ENCODE assay signal across 8 mouse cellular contexts in the genomic region with DNA sequence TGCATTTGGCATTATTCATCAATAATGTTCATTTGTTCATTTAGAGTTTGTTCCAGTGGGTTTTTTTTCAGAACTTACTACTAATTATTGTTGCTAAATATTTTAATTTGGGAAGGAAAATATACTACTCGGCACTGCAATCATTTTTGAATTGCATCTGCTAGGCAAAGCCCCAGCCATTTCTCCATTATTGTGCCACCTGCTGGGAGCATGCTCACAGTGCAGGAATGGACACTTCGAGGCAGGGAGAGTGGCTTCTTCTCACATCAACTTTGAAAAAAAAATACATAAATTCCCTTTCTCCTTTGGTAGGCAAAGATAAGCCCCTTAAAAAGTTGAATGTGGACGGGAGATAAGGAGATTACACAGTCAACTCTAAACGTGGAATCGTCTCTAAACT.
A peak's percentile ranks its signal among the peaks of the same experiment; 100 is the strongest.
DNase-seq lines count a peak whose midpoint lies in the region; ATAC-seq and TF ChIP-seq lines count a peak whose summit lies in the region.

No protein-coding gene starts in this region.

- 39% methylated on average over 5 of the region's 5 CpGs for WGBS in heart, postnatal 0 days
- WGBS in forebrain, embryonic 12.5 days = 70% methylated on average over 5 of the region's 5 CpGs

- H3K4me1 ChIP-seq in heart, postnatal 0 days (ENCODE audit: control insufficient read depth, insufficient read depth) = no peaks in the 10 kb centered on the region
- H3K4me1 ChIP-seq in embryonic fibroblast, embryonic 13.5 days (ENCODE audit: control insufficient read depth, insufficient read depth, low read length) = no peaks in the 10 kb centered on the region
- H3K4me1 ChIP-seq in forebrain, embryonic 12.5 days = no peaks in the 10 kb centered on the region

- H3K9me3 ChIP-seq in heart, postnatal 0 days (replicated peaks; ENCODE audit: control insufficient read depth, low read length) = no peaks in the 10 kb centered on the region
- H3K9me3 ChIP-seq in forebrain, embryonic 12.5 days = no peaks in the 10 kb centered on the region

- no peak overlapping the region for H3K4me3 ChIP-seq in heart, postnatal 0 days (ENCODE audit: low read depth, low read length)
- H3K4me3 ChIP-seq in embryonic fibroblast, embryonic 13.5 days (ENCODE audit: insufficient read depth, low read length) = no peak overlapping the region
- H3K4me3 ChIP-seq in forebrain, embryonic 12.5 days (replicated peaks) = no peak overlapping the region

- peak; percentile 71 for TF ChIP-seq CTCF in heart, postnatal 0 days (IDR thresholded peaks at IDR 0.05; ENCODE audit: low read depth)
- TF ChIP-seq CTCF in embryonic fibroblast, embryonic 13.5 days (IDR thresholded peaks at IDR 0.05; ENCODE audit: borderline replicate concordance, insufficient read depth, low read length) = peak; percentile 75; the same call in 1 of the 2 replicates

- no peak for TF ChIP-seq EP300 in heart, postnatal 0 days (IDR thresholded peaks at IDR 0.05; ENCODE audit: low read depth)

- no peak overlapping the region for H3K4me2 ChIP-seq in heart, postnatal 0 days (ENCODE audit: low read depth, low read length)
- no peak overlapping the region for H3K4me2 ChIP-seq in forebrain, embryonic 12.5 days

- no peak overlapping the region for H3K27ac ChIP-seq in heart, postnatal 0 days (ENCODE audit: low read depth)
- H3K27ac ChIP-seq in embryonic fibroblast, embryonic 13.5 days (ENCODE audit: insufficient read depth, low read length) = no peak overlapping the region
- H3K27ac ChIP-seq in forebrain, embryonic 12.5 days = no peak overlapping the region

- TF ChIP-seq POLR2A in embryonic fibroblast, embryonic 13.5 days (IDR thresholded peaks at IDR 0.05; ENCODE audit: low read depth, low read length) = no peak

- no peak for DNase-seq in heart, postnatal 0 days (ENCODE audit: low spot score)
- no peak for DNase-seq in heart, postnatal 25 days (ENCODE audit: low spot score)
- DNase-seq in ovary, postnatal 36 days (ENCODE audit: low spot score) = peak; percentile 8
- no peak for DNase-seq in ovary, adult 18-20 months (ENCODE audit: low spot score)
- peak; percentile 12 for DNase-seq in mesoderm, embryonic 11.5 days (ENCODE audit: low read depth, low spot score)
- DNase-seq in spleen, postnatal 4 days (ENCODE audit: low spot score in 2 of 2) = no peak

- H3K36me3 ChIP-seq in heart, postnatal 0 days (replicated peaks; ENCODE audit: control insufficient read depth, insufficient read depth, low read length) = no peaks in the 10 kb centered on the region
- H3K36me3 ChIP-seq in forebrain, embryonic 12.5 days (replicated peaks) = no peaks in the 10 kb centered on the region

- intact Hi-C loops in heart, postnatal 25 days (cut with DNase I) = no loop called here

- ATAC-seq in heart, postnatal 0 days (ENCODE audit: insufficient read depth, low read depth) = no peak
- ATAC-seq in forebrain, embryonic 12.5 days (ENCODE audit: low FRiP score) = no peak

- H3K9ac ChIP-seq in heart, postnatal 0 days (replicated peaks; ENCODE audit: low read depth, low read length) = no peak overlapping the region
- no peak overlapping the region for H3K9ac ChIP-seq in forebrain, embryonic 12.5 days

- no peaks in the 10 kb centered on the region for H3K27me3 ChIP-seq in heart, postnatal 0 days (ENCODE audit: control insufficient read depth, insufficient read depth, low read length)
- H3K27me3 ChIP-seq in forebrain, embryonic 12.5 days = no peaks in the 10 kb centered on the region

Comparison
In these comparisons a context has a peak if more than half of its experiments do, and no peak if none do; other contexts are left out.
1. DNase-seq: peak in ovary, postnatal 36 days (single experiment) and mesoderm, embryonic 11.5 days (single experiment); none in heart, postnatal 0 days (single experiment), heart, postnatal 25 days (single experiment), ovary, adult 18-20 months (single experiment) and spleen, postnatal 4 days (0 of 2).